Mouse (Mus musculus): Measurements from ENCODE around the gene Pms1.
"Not testable (repeated sequence)": the region's sequence is repeated elsewhere in the genome, so short reads cannot be mapped to it uniquely, and the experiment has no call there.

Pms1 gene

GRCm38 (mm10) chr1:53296581-53297383 lies at the start of gene Pms1, which contains the start of the genes Ormdl1 and Gm28778:
Gene Pms1 (minus strand): TSS chr1:53297018.
Gene Ormdl1 (plus strand): TSS chr1:53297095.
Gene Gm28778 (plus strand): TSS chr1:53297111.
- DNase-seq: peak; percentile 96

- no peak for DNase-seq
Measured at GRCm38 (mm10) chr1:53341071-53341470, 44.3 kb upstream of the Pms1 start.

- not testable (repeated sequence) for DNase-seq
Measured at GRCm38 (mm10) chr1:53337403-53337802, 40.6 kb upstream of the Pms1 start.

GRCm38 (mm10) chr1:53335465-53335864 lies 38.6 kb upstream of the Pms1 start:
- DNase-seq: no peak

GRCm38 (mm10) chr1:53333527-53333926 lies 36.7 kb upstream of the Pms1 start:
- DNase-seq: not testable (repeated sequence)

GRCm38 (mm10) chr1:53324827-53325494 lies 28.1 kb upstream of the Pms1 start:
- no peak for DNase-seq

GRCm38 (mm10) chr1:53324277-53324676 lies 27.5 kb upstream of the Pms1 start:
- DNase-seq: no peak

GRCm38 (mm10) chr1:53323254-53323653 lies 26.4 kb upstream of the Pms1 start:
- DNase-seq: no peak

GRCm38 (mm10) chr1:53321662-53322344 lies 25.0 kb upstream of the Pms1 start:
- no peak for DNase-seq

- peak; percentile 85 for DNase-seq
Measured at GRCm38 (mm10) chr1:53312989-53313967, 16.5 kb upstream of the Pms1 start, which contains the start of gene Osgepl1. Gene Osgepl1 (plus strand): TSS chr1:53313624.

- DNase-seq: no peak
Measured at GRCm38 (mm10) chr1:53300506-53300905, 3.7 kb upstream of the Pms1 start.

- DNase-seq: no peak
Measured at GRCm38 (mm10) chr1:53291197-53291596, 5.6 kb downstream of the Pms1 start.

- DNase-seq: peak; percentile 39
Measured at GRCm38 (mm10) chr1:53272646-53273045, 24.2 kb downstream of the Pms1 start.

- DNase-seq: no peak
Measured at GRCm38 (mm10) chr1:53269901-53270300, 26.9 kb downstream of the Pms1 start.

- not testable (repeated sequence) for DNase-seq
Measured at GRCm38 (mm10) chr1:53264958-53265612, 31.7 kb downstream of the Pms1 start.

GRCm38 (mm10) chr1:53226063-53226462 lies 70.8 kb downstream of the Pms1 start:
- peak; percentile 21 for DNase-seq

GRCm38 (mm10) chr1:53225616-53226015 lies 71.2 kb downstream of the Pms1 start:
- peak; percentile 72 for DNase-seq

GRCm38 (mm10) chr1:53224775-53225174 lies 72.0 kb downstream of the Pms1 start:
- DNase-seq: no peak

GRCm38 (mm10) chr1:53210136-53210535 lies 86.7 kb downstream of the Pms1 start:
- DNase-seq: no peak

GRCm38 (mm10) chr1:53203902-53204301 lies 92.9 kb downstream of the Pms1 start:
- DNase-seq: no peak

- no peak for DNase-seq
Measured at GRCm38 (mm10) chr1:53201630-53202199, 95.1 kb downstream of the Pms1 start.
